ENCODE assay signal across 13 mouse cellular contexts in genomic region chr1:133251625-133252034, GRCm38 (mm10). TPM values are rescaled to one million over a fixed set of nuclear protein-coding genes. Genes with fewer than 3 reads are reported as not detected.
A peak's percentile ranks its signal among the peaks of the same experiment; 100 is the strongest.
DNase-seq lines count a peak whose midpoint lies in the region; ATAC-seq and TF ChIP-seq lines count a peak whose summit lies in the region.
"Had no signal": no experiment of that assay in that cellular context is flagged by ENCODE, and none has a peak within 500 bp of the region (broad histone marks: within the 10 kb centered on the region; RNA-seq: fewer than 3 reads in every experiment).

No protein-coding gene starts in this region.

- H3K27ac ChIP-seq in heart, adult 2 months = peak overlapping the region; percentile 58
- peak overlapping the region; percentile 26 to 55; a peak in 3 of 4 replicates for H3K27ac ChIP-seq in heart, embryonic 14.5 days (replicated peaks in 1 of 2; ENCODE audit: control insufficient read depth in 1 of 2, insufficient read depth in 1 of 2, low read depth in 2 of 2, low read length in 2 of 2)
- peak overlapping the region; percentile 91 for H3K27ac ChIP-seq in kidney, embryonic 15.5 days

- no peak for TF ChIP-seq CTCF in heart, adult 2 months (IDR thresholded peaks at IDR 0.05)

- 3% methylated on average over 5 of the region's 5 CpGs for WGBS in heart, adult 2 months
- 20% methylated on average over 5 of the region's 5 CpGs for WGBS in heart, embryonic 14.5 days
- 14% methylated on average over 5 of the region's 5 CpGs for WGBS in kidney, embryonic 15.5 days

- no peaks in the 10 kb centered on the region for H3K9me3 ChIP-seq in heart, embryonic 14.5 days (ENCODE audit: control insufficient read depth, low read length)
- H3K9me3 ChIP-seq in kidney, embryonic 15.5 days (replicated peaks) = no peaks in the 10 kb centered on the region

- intact Hi-C loops in heart, adult 2 months (cut with DNase I) = loop anchor here (2.0 kb wide), 2 partner anchors 15 to 25 kb away; no protein-coding TSS in a partner anchor
- intact Hi-C loops in heart, postnatal 25 days (cut with DNase I) = no loop called here

- no peaks in the 10 kb centered on the region for H3K36me3 ChIP-seq in heart, adult 2 months (ENCODE audit: control insufficient read depth, insufficient read depth, low read length)
- H3K36me3 ChIP-seq in heart, embryonic 14.5 days (ENCODE audit: control insufficient read depth, insufficient read depth, low read length) = peaks cover 8% of the 10 kb centered on the region; the same call in 1 of the 2 replicates
- H3K36me3 ChIP-seq in kidney, embryonic 15.5 days = no peaks in the 10 kb centered on the region

- H3K79me2 ChIP-seq in heart, adult 2 months (replicated peaks; ENCODE audit: control insufficient read depth, insufficient read depth, low read length) = no peaks in the 10 kb centered on the region

- no peak overlapping the region for H3K9ac ChIP-seq in heart, adult 2 months (ENCODE audit: low read depth, low read length)
- peak overlapping the region; percentile 45; the same call in 1 of the 2 replicates for H3K9ac ChIP-seq in heart, embryonic 14.5 days (ENCODE audit: low read length)
- H3K9ac ChIP-seq in kidney, embryonic 15.5 days = no peak overlapping the region

- no peaks in the 10 kb centered on the region for H3K27me3 ChIP-seq in heart, adult 2 months (ENCODE audit: control insufficient read depth, insufficient read depth, low read length)
- H3K27me3 ChIP-seq in heart, embryonic 14.5 days (ENCODE audit: control insufficient read depth, insufficient read depth, low read length) = no peaks in the 10 kb centered on the region
- H3K27me3 ChIP-seq in kidney, embryonic 15.5 days = no peaks in the 10 kb centered on the region

- TF ChIP-seq POLR2A in heart, adult 2 months (IDR thresholded peaks at IDR 0.05; ENCODE audit: insufficient read depth, low read depth, low read length) = no peak

- peak; percentile 25; the same call in 1 of the 2 replicates for ATAC-seq in heart, embryonic 14.5 days (ENCODE audit: insufficient number of reproducible peaks, insufficient read depth, low FRiP score, low read depth)
- ATAC-seq in kidney, embryonic 15.5 days (replicated peaks; ENCODE audit: low FRiP score) = peak; percentile 67

- peak; percentile 58 to 75 for DNase-seq in heart, adult 2 months
- DNase-seq in heart, postnatal 25 days (ENCODE audit: low spot score) = no peak
- DNase-seq in lung, postnatal 25 days (ENCODE audit: low spot score) = peak; percentile 61
- DNase-seq in cerebellum, postnatal 10 days = no peak
- no peak for DNase-seq in cerebellum, adult 9-11 months
- no peak for DNase-seq in spleen, adult 18-20 months

- no peak overlapping the region for H3K4me2 ChIP-seq in heart, embryonic 14.5 days (ENCODE audit: low read length)
- H3K4me2 ChIP-seq in kidney, embryonic 15.5 days = no peak overlapping the region

- peaks cover 24% of the 10 kb centered on the region for H3K4me1 ChIP-seq in heart, adult 2 months (ENCODE audit: control insufficient read depth, insufficient read depth, low read length)
- peaks cover 64 to 75% of the 10 kb centered on the region in 2 experiments for H3K4me1 ChIP-seq in heart, embryonic 14.5 days (ENCODE audit: control insufficient read depth in 2 of 2, insufficient read depth in 2 of 2, low read length in 2 of 2)
- H3K4me1 ChIP-seq in kidney, embryonic 15.5 days = peaks cover 68% of the 10 kb centered on the region

- peak; percentile 60; the same call in 1 of the 2 replicates for TF ChIP-seq EP300 in heart, adult 2 months (IDR thresholded peaks at IDR 0.05; ENCODE audit: insufficient read depth, low read depth, low read length)

- H3K4me3 ChIP-seq in heart, adult 2 months = no peak overlapping the region
- H3K4me3 ChIP-seq in heart, embryonic 14.5 days (ENCODE audit: control insufficient read depth in 1 of 2, insufficient read depth in 1 of 2, low read depth in 1 of 2, low read length in 2 of 2) = no peak overlapping the region
- no peak overlapping the region for H3K4me3 ChIP-seq in kidney, embryonic 15.5 days (replicated peaks)

RNA-seq across cellular contexts. Expression of gene Golt1a, which starts 58.0 kb away (rescaled TPM):
- not detected for total RNA-seq in heart, adult 2 months (2021)
- 0.43 TPM in 1 of 2 replicates, not detected in the other for polyA plus RNA-seq in heart, adult 2 months (2012; rRNA removed)
- not detected for total RNA-seq in heart, postnatal 25 days (2021)
- polyA plus RNA-seq in heart, embryonic 14.5 days (2014; fragmentation: Nextera tagmentation; extraction: Ambion mirVana) = not detected in 2 replicates
- 4.5 and 5.2 TPM in 2 replicates for polyA plus RNA-seq in kidney, embryonic 15.5 days (2015; fragmentation: Nextera tagmentation; extraction: Ambion mirVana)
- total RNA-seq: gastrocnemius, adult 18-20 months; MEL; neutrophil, adult 5-6 weeks had no signal
- polyA plus RNA-seq: cerebellum, adult 2 months; limb, embryonic 14.5 days had no signal

Comparison
In these comparisons a context has a peak if more than half of its experiments do, and no peak if none do; other contexts are left out.
1. DNase-seq: peak in heart, adult 2 months (2 of 2) and lung, postnatal 25 days (single experiment); none in heart, postnatal 25 days (single experiment), cerebellum, postnatal 10 days (0 of 2), cerebellum, adult 9-11 months (single experiment) and spleen, adult 18-20 months (0 of 2).
2. H3K27ac ChIP-seq: peak in every context shown above with its lines; median percentile 91 in kidney, embryonic 15.5 days; 58 in heart, adult 2 months; 40 in heart, embryonic 14.5 days.